Mouse (Mus musculus) hindbrain, embryonic 11.5 days (tissue): ENCODE measurements around the gene Klhl35. TPM values are rescaled to one million over a fixed set of nuclear protein-coding genes. Genes with fewer than 3 reads are reported as not detected.

ENCODE experiments used
- ATAC-seq: fragments of 200-750 bp; cut with Nextera tagmentation; 2 replicates; pipeline ENCODE4 v1.8.0; 2017; ENCODE audit warnings: mild to moderate bottlenecking, moderate TSS enrichment, moderate library complexity; ENCODE audit not compliant: low FRiP score
- DNase-seq: peaks from one replicate; pipeline ENCODE4 v3.0.0-alpha.2; 2015; ENCODE audit warnings: low spot score
- H3K27ac ChIP-seq: fragments of 300-500 bp; sonication (generic); 2 replicates; pipeline ENCODE4 v1.5.1; 2014; ENCODE audit warnings: mild to moderate bottlenecking, low read depth, low read length
- H3K27me3 ChIP-seq: fragments of 300-500 bp; sonication (generic); 2 replicates; pipeline ENCODE4 v1.6.1; 2014; ENCODE audit warnings: mild to moderate bottlenecking, low read length, moderate library complexity, mixed read lengths; ENCODE audit not compliant: control insufficient read depth, insufficient read depth
- H3K36me3 ChIP-seq: fragments of 300-500 bp; sonication (generic); 2 replicates; pipeline ENCODE4 v1.6.1; 2014; ENCODE audit warnings: mild to moderate bottlenecking, low read length, moderate library complexity, mixed read lengths; ENCODE audit not compliant: control insufficient read depth, insufficient read depth
- H3K4me1 ChIP-seq: fragments of 300-500 bp; sonication (generic); replicated peaks from 2 replicates; pipeline ENCODE4 v1.6.1; 2014; ENCODE audit warnings: low read length, mixed read lengths; ENCODE audit not compliant: control insufficient read depth, insufficient read depth
- H3K4me2 ChIP-seq: fragments of 300-500 bp; sonication (generic); replicated peaks from 2 replicates; pipeline ENCODE4 v1.6.1; 2014; ENCODE audit warnings: mild to moderate bottlenecking, low read depth, low read length
- H3K4me3 ChIP-seq: fragments of 300-500 bp; sonication (generic); 2 replicates; pipeline ENCODE4 v1.5.1; 2014; ENCODE audit warnings: low read depth, low read length
- H3K9ac ChIP-seq: fragments of 300-500 bp; sonication (generic); 2 replicates; pipeline ENCODE4 v1.6.1; 2014; ENCODE audit warnings: low read depth, low read length
- H3K9me3 ChIP-seq: fragments of 300-500 bp; sonication (generic); 2 replicates; pipeline ENCODE4 v1.6.1; 2016; ENCODE audit warnings: low read length; ENCODE audit not compliant: control insufficient read depth
- WGBS: fragments of 180-500 bp; shearing (Covaris S2); extraction: QIAGEN DNeasy Blood & Tissue Kit; methylation state at CpG from one replicate; pipeline ENCODE4 v1.1.7; 2014; 5-methylcytosine and 5-hydroxymethylcytosine counted together
- polyA plus RNA-seq: library from polyadenylated mRNA; unstranded; fragments of >200 nt; fragmentation: Nextera tagmentation; extraction: Ambion mirVana; gene quantifications from 2 replicates; pipeline ENCODE4 v1.2.1, GENCODE M21; 2014

Klhl35 gene
- polyA plus RNA-seq, 1 experiment from 2014 or later = 30.3 TPM

DNA sequence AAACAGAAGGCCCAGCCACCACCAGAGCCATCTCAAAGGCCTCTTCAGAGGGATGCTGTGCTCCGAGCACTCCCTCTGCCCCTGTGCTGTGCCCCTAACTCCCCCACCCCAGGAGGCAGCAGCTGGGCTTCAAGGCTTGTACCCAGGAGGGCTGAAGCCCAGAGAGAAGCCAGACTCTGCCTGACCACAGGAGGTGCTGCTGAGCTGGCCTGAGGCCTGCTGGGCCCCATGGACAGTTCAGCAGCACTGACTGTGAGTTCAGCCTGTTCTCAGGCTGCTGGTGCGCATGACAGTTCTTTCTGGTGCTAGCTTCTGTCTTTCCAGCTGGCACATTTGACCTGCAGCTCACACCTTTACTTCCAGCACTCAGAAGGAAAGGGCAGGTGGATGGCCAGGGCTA lies 20.0 kb upstream of the Klhl35 start:
- Histone ChIP-seq H3K27me3 (no peaks in the 10 kb centered on the region), H3K36me3 (no peaks in the 10 kb centered on the region), H3K4me2 (no peak overlapping the region), H3K9ac (no peak overlapping the region), H3K27ac (peak overlapping the region; percentile 18; the same call in 1 of the 2 replicates), H3K4me1 (peaks cover 7% of the 10 kb centered on the region), H3K4me3 (no peak overlapping the region), H3K9me3 (no peaks in the 10 kb centered on the region)
- WGBS = 63% methylated on average over 2 of the region's 2 CpGs
- ATAC-seq (no peak), DNase-seq (peak; percentile 42)

DNA sequence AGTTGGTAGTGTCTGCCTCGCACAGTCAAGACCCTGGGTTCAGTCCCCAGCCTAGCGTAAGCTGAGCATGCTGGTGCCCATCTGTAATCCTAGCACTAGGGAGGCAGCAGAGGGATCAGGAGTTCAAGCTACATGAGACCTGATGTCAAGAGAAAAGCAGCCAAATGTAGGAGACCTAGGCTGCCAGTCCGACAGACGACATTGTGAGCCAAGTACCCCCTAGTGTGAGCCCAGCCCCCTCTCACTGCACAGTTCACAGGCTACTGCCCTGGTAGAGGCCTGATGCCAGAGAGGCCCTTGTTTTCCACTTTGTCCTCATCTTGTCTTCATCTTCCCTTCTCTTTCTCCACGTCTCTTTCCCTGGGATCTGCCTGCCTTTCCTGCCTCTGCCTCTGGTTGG lies 18.5 kb upstream of the Klhl35 start:
- H3K4me2 ChIP-seq = no peak overlapping the region
- no peak overlapping the region for H3K4me3 ChIP-seq
- no peaks in the 10 kb centered on the region for H3K9me3 ChIP-seq
- DNase-seq (no peak), ATAC-seq (no peak)
- no peak overlapping the region for H3K9ac ChIP-seq
- WGBS = 41% methylated on average over 5 of the region's 5 CpGs
- H3K27me3 ChIP-seq = no peaks in the 10 kb centered on the region
- peaks cover 7% of the 10 kb centered on the region for H3K4me1 ChIP-seq
- no peak overlapping the region for H3K27ac ChIP-seq
- H3K36me3 ChIP-seq = no peaks in the 10 kb centered on the region

DNA sequence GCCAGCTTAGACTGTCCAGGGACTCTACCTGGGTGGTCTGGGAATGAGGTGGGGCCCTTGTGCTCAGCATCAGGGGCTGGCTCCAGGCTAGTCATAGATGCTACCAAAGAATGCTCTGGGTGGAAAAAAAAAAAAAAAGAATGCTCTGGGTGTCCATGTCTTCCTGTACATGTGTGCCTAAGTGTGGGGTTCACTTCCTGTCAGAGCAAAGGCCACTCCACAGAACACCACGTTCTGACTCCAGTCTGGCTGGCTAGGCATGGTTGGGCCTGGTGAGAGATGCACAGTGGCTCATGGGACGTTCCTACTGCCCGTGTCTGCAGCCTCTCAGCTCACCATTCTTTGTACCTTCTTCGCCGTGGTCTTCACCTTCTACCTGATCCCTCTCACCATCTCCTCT lies 17.2 kb upstream of the Klhl35 start:
- no peaks in the 10 kb centered on the region for H3K36me3 ChIP-seq
- no peak overlapping the region; the same call in 1 of the 2 replicates for H3K9ac ChIP-seq
- H3K27ac ChIP-seq = peak overlapping the region; percentile 58
- ATAC-seq (no peak), DNase-seq (no peak)
- H3K4me2 ChIP-seq = no peak overlapping the region
- H3K27me3 ChIP-seq = no peaks in the 10 kb centered on the region
- WGBS = 75% methylated on average over 5 of the region's 5 CpGs
- peaks cover 7% of the 10 kb centered on the region for H3K4me1 ChIP-seq
- H3K4me3 ChIP-seq = no peak overlapping the region
- no peaks in the 10 kb centered on the region for H3K9me3 ChIP-seq

DNA sequence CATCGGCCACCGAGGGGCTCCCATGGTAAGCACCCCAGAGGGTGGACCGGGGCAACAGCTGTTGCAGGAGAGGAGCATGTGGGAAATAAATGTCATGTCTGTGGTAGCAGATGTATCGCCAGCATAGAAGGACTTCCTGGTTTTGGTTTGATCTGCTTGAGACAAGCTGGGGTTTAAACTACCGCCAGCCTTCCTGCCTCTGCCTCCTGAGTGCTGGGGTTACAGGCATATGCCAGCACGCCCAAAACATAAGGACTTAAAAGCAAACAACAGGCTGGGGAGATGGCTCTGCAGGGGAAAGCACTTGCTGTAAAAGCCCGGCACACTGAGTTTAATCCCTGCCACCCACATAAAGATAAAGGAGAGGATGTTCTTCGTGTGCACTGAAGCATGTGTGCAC lies 16.7 kb upstream of the Klhl35 start:
- DNase-seq = peak; percentile 32
- H3K4me3 ChIP-seq = no peak overlapping the region
- H3K9ac ChIP-seq = no peak overlapping the region
- H3K4me1 ChIP-seq = peaks cover 7% of the 10 kb centered on the region
- 54% methylated on average over 8 of the region's 8 CpGs for WGBS
- no peaks in the 10 kb centered on the region for H3K36me3 ChIP-seq
- ATAC-seq = no peak
- H3K4me2 ChIP-seq = no peak overlapping the region
- no peaks in the 10 kb centered on the region for H3K27me3 ChIP-seq
- H3K27ac ChIP-seq = peak overlapping the region; percentile 58
- H3K9me3 ChIP-seq = no peaks in the 10 kb centered on the region

DNA sequence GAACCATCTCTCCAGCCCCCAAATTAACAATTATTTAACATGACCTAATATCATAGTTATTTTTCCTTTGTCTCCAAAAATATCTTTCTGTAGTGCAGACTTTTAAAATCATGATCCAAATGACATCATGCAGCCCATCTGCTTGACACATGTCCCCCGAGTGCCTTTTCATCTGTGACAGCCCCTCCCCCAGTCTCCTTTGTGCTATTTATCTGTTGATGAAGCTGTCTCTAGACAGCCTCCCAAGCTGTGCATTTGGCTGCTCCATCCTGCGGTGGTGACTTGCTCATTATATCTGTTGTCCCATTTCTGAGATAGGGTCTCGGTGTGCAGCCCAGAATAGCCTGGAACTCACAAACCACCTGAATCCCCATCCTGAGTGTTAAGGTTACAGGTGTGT lies 16.1 kb upstream of the Klhl35 start:
- Histone ChIP-seq H3K9ac (no peak overlapping the region), H3K4me1 (peaks cover 7% of the 10 kb centered on the region), H3K4me3 (no peak overlapping the region), H3K9me3 (no peaks in the 10 kb centered on the region), H3K27me3 (no peaks in the 10 kb centered on the region), H3K36me3 (no peaks in the 10 kb centered on the region), H3K27ac (no peak overlapping the region; the same call in 1 of the 2 replicates), H3K4me2 (no peak overlapping the region)
- WGBS = 33% methylated on average over 3 of the region's 3 CpGs
- ATAC-seq (peak; percentile 31; the same call in 1 of the 2 replicates), DNase-seq (peak; percentile 66)

DNA sequence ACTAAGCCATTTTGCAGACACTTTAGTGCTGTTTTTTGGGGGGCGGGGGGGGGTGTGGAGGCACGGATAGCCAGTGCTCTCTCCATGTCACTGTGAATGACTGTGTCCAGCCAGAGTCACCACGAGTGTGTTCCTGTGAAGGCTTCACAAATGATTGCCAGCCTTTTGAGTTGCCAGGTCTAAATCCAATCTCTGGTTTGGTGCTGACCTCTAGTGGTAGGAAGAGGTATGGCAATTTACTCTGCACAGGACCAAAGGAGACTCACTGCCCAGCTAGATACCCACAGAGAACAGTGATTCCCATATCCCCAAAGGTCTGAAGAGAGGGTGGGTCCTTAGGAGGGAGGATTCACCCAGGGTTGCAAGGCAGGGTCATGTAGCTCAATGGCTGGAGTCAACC lies 15.1 kb upstream of the Klhl35 start:
- H3K27me3 ChIP-seq = no peaks in the 10 kb centered on the region
- no peak overlapping the region for H3K4me2 ChIP-seq
- 0% methylated on average over 3 of the region's 3 CpGs for WGBS
- no peaks in the 10 kb centered on the region for H3K9me3 ChIP-seq
- H3K9ac ChIP-seq = no peak overlapping the region
- peak; percentile 43 for ATAC-seq
- no peak overlapping the region for H3K27ac ChIP-seq
- peaks cover 5% of the 10 kb centered on the region for H3K4me1 ChIP-seq
- no peak overlapping the region for H3K4me3 ChIP-seq
- H3K36me3 ChIP-seq = no peaks in the 10 kb centered on the region
- peak; percentile 89 for DNase-seq

DNA sequence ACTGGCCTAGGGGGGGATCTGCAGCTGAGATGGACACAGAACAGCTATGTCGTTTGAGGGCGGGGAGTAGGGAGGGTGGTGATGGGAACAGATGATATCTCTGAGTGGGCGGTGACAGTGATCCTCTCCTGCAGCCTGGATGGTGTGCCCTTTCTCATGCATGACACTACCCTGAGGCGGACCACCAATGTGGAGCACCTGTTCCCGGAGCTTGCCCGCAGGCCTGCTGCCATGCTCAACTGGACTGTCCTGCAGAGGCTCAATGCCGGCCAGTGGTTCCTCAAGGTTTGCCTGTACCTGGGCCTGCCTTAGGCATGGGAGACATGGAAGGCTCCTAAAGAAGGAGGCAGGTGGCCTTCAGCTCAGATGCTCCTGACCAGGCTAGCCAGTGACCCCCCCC lies 12.9 kb upstream of the Klhl35 start:
- no peak overlapping the region for H3K27ac ChIP-seq
- no peaks in the 10 kb centered on the region for H3K36me3 ChIP-seq
- WGBS = 82% methylated on average over 7 of the region's 7 CpGs
- H3K9me3 ChIP-seq = no peaks in the 10 kb centered on the region
- no peak overlapping the region for H3K4me2 ChIP-seq
- no peaks in the 10 kb centered on the region for H3K27me3 ChIP-seq
- H3K4me1 ChIP-seq = peaks cover 4% of the 10 kb centered on the region
- ATAC-seq (no peak), DNase-seq (no peak)
- no peak overlapping the region for H3K4me3 ChIP-seq
- no peak overlapping the region for H3K9ac ChIP-seq

DNA sequence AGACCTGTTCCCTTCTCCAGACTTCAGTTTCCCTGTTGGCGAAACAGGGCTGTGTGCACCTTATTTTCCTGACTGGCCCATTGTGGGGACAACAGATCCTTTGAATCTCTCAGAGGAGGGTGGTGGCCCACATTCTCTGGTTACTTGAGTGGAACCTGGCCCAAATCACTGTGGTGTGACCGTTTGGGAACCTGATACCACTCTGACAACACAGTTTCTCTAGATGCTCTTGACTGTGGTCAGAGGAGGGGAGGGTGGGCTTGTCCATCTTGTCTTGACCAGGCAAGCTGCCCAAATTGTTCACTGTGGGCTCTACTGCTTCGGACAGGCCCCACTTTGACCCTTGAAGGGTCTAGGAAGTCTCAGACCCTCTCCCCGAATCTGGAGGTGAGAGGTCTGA lies 11.8 kb upstream of the Klhl35 start:
- Histone ChIP-seq H3K9me3 (no peaks in the 10 kb centered on the region), H3K4me1 (peaks cover 2% of the 10 kb centered on the region), H3K4me3 (no peak overlapping the region), H3K27me3 (no peaks in the 10 kb centered on the region), H3K4me2 (no peak overlapping the region), H3K9ac (no peak overlapping the region), H3K36me3 (no peaks in the 10 kb centered on the region), H3K27ac (no peak overlapping the region)
- DNase-seq (no peak), ATAC-seq (no peak)
- 71% methylated on average over 4 of the region's 4 CpGs for WGBS

DNA sequence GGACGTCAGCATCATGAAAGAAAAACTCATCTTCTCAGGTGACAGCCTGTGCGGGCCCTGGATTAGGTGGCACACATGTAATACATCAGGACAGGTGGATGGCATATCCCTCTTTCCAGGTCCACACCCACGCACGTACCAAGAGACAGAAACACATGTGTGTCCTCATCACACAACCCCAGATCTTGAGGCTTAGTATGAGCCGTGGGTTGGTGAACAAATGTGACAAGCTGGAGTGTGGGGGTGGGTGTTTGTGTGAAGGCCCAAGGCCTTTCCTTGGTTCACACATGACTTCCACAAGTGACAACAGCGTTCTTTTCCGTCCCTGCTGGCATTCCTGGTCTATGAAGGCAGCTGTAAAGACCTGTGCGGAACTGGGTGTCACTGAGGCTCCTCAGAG lies 7.0 kb upstream of the Klhl35 start:
- Histone ChIP-seq H3K36me3 (no peaks in the 10 kb centered on the region), H3K4me2 (no peak overlapping the region), H3K4me1 (no peaks in the 10 kb centered on the region), H3K4me3 (0 out of 2 replicates have a peak overlapping the region, but pooled peaks have one; percentile 1), H3K9me3 (no peaks in the 10 kb centered on the region), H3K9ac (no peak overlapping the region), H3K27ac (no peak overlapping the region), H3K27me3 (no peaks in the 10 kb centered on the region)
- ATAC-seq (no peak), DNase-seq (no peak)
- 90% methylated on average over 8 of the region's 8 CpGs for WGBS
